In the genomic region with DNA sequence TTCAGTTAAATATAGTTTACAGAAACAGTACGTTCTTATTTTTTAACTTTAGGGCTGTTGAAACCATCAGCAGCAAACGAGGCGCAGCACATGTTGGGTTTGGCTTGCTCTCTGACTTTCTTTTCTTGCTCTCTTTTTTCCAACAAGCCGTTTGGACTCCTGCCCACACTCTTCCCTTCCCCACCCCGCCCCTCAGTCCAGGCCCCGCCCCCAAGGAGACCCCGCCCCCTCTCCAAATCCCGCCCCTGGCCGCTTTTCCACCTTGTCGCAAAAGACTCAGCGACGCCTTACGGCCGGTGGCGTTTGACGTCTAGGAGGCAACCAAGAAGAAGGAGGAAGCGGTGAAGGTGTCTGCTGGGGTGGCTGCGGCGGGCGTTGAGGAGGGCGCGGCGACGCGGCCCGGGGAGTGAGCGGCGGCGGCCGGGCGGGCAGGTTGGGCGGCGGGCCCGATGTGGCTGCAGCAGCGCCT, we compare ENCODE assay signal across 8 mouse cellular contexts. TPM values are rescaled to one million over a fixed set of nuclear protein-coding genes. Genes with fewer than 3 reads are reported as not detected.
A peak's percentile ranks its signal among the peaks of the same experiment; 100 is the strongest.
DNase-seq lines count a peak whose midpoint lies in the region; ATAC-seq lines count a peak whose summit lies in the region.

A gene (plus strand): TSS at position 320 of the 469 bp plus-strand sequence.

- H3K27ac ChIP-seq in brown adipose tissue, adult 24 weeks (replicated peaks; ENCODE audit: low read depth, low read length) = peak within 1 kb of the TSS; percentile 53
- peak within 1 kb of the TSS; percentile 84 for H3K27ac ChIP-seq in heart, embryonic 13.5 days (replicated peaks)
- H3K27ac ChIP-seq in liver, embryonic 13.5 days = peak within 1 kb of the TSS; percentile 80
- H3K27ac ChIP-seq in stomach, embryonic 16.5 days (ENCODE audit: low read length) = peak within 1 kb of the TSS; percentile 83

- under 1% methylated on average over 30 of the region's 35 CpGs for WGBS in heart, embryonic 13.5 days
- WGBS in liver, embryonic 13.5 days (ENCODE audit: insufficient replicate concordance) = 1% methylated on average over 35 of the region's 35 CpGs
- under 1% methylated on average over 31 of the region's 35 CpGs for WGBS in stomach, embryonic 16.5 days

- DNase-seq in CD4-positive, CD25-positive, alpha-beta regulatory T cell, adult 2 months (ENCODE audit: low read depth, low spot score) = peak; percentile 94
- DNase-seq in fat pad, adult 2 months (ENCODE audit: extremely low read depth, low read depth, low spot score) = peak; percentile 31
- peak; percentile 94 for DNase-seq in kidney, postnatal 10 days
- DNase-seq in liver, embryonic 13.5 days = peak; percentile 65
- DNase-seq in neural tube, embryonic 10.5 days (ENCODE audit: extremely low spot score, low spot score) = peak; percentile 92

- peak within 1 kb of the TSS; percentile 93 for H3K9ac ChIP-seq in heart, embryonic 13.5 days
- peak within 1 kb of the TSS; percentile 93 for H3K9ac ChIP-seq in liver, embryonic 13.5 days
- H3K9ac ChIP-seq in stomach, embryonic 16.5 days (ENCODE audit: low read length) = peak within 1 kb of the TSS; percentile 90

- H3K4me2 ChIP-seq in heart, embryonic 13.5 days = peak within 1 kb of the TSS; percentile 99
- peak within 1 kb of the TSS; percentile 100 for H3K4me2 ChIP-seq in liver, embryonic 13.5 days
- H3K4me2 ChIP-seq in stomach, embryonic 16.5 days (ENCODE audit: low read depth, low read length) = peak within 1 kb of the TSS; percentile 98

- peak within 1 kb of the TSS; percentile 79 for H3K4me3 ChIP-seq in brown adipose tissue, adult 24 weeks (ENCODE audit: insufficient read depth, low read depth, low read length)
- H3K4me3 ChIP-seq in heart, embryonic 13.5 days = peak within 1 kb of the TSS; percentile 82
- peak within 1 kb of the TSS; percentile 94 for H3K4me3 ChIP-seq in liver, embryonic 13.5 days (replicated peaks)
- peak within 1 kb of the TSS; percentile 82 for H3K4me3 ChIP-seq in stomach, embryonic 16.5 days (replicated peaks; ENCODE audit: low read length)

- peak; percentile 67; the same call in 1 of the 2 replicates for ATAC-seq in heart, embryonic 13.5 days (ENCODE audit: extremely low read depth, insufficient number of reproducible peaks, low FRiP score, low TSS enrichment)
- peak; percentile 81 for ATAC-seq in liver, embryonic 13.5 days (ENCODE audit: low read depth)
- ATAC-seq in stomach, embryonic 16.5 days (ENCODE audit: insufficient read depth, low FRiP score) = peak; percentile 76

- H3K27me3 ChIP-seq in heart, embryonic 13.5 days (replicated peaks) = no peaks in the 10 kb centered on the region
- peaks cover 8% of the 10 kb centered on the region for H3K27me3 ChIP-seq in liver, embryonic 13.5 days
- H3K27me3 ChIP-seq in stomach, embryonic 16.5 days (ENCODE audit: control insufficient read depth, insufficient read depth, low read length) = no peaks in the 10 kb centered on the region

- peaks cover 31% of the 10 kb centered on the region for H3K36me3 ChIP-seq in heart, embryonic 13.5 days
- H3K36me3 ChIP-seq in liver, embryonic 13.5 days = peaks cover 29% of the 10 kb centered on the region
- peaks cover 8% of the 10 kb centered on the region for H3K36me3 ChIP-seq in stomach, embryonic 16.5 days (ENCODE audit: control insufficient read depth, insufficient read depth, low read length)

- H3K4me1 ChIP-seq in brown adipose tissue, adult 24 weeks (ENCODE audit: control insufficient read depth, insufficient read depth, insufficient read length, low read length) = peaks cover 22% of the 10 kb centered on the region
- peaks cover 56% of the 10 kb centered on the region for H3K4me1 ChIP-seq in heart, embryonic 13.5 days
- peaks cover 63% of the 10 kb centered on the region for H3K4me1 ChIP-seq in liver, embryonic 13.5 days (replicated peaks)
- peaks cover 30% of the 10 kb centered on the region for H3K4me1 ChIP-seq in stomach, embryonic 16.5 days (ENCODE audit: control insufficient read depth, insufficient read depth, low read length)

- no peaks in the 10 kb centered on the region for H3K9me3 ChIP-seq in heart, embryonic 13.5 days
- no peaks in the 10 kb centered on the region for H3K9me3 ChIP-seq in liver, embryonic 13.5 days (replicated peaks)
- H3K9me3 ChIP-seq in stomach, embryonic 16.5 days (replicated peaks; ENCODE audit: control insufficient read depth, low read length) = no peaks in the 10 kb centered on the region

RNA-seq across cellular contexts. Expression of the gene that starts here (rescaled TPM):
- 18.7 and 19.7 TPM in 2 replicates for polyA plus RNA-seq in brown adipose tissue, adult 24 weeks (2012; ENCODE audit: insufficient read depth, insufficient read length, missing spikeins)
- 12.4 and 13.0 TPM in 2 replicates for polyA plus RNA-seq in heart, embryonic 13.5 days (2015; fragmentation: Nextera tagmentation; extraction: Ambion mirVana)
- polyA plus RNA-seq in liver, embryonic 13.5 days (2015; fragmentation: Nextera tagmentation; extraction: Ambion mirVana) = 6.8 and 7.1 TPM in 2 replicates
- 5.8 and 7.5 TPM in 2 replicates for polyA plus RNA-seq in stomach, embryonic 16.5 days (2015; fragmentation: Nextera tagmentation; extraction: Ambion mirVana)

Comparison
In these comparisons a context has a peak if more than half of its experiments do, and no peak if none do; other contexts are left out.
1. Peak in every context shown above with its lines: DNase-seq, ATAC-seq, H3K4me3 ChIP-seq and H3K27ac ChIP-seq.
2. DNase-seq: peak in every context shown above with its lines; median percentile 94 in CD4-positive, CD25-positive, alpha-beta regulatory T cell, adult 2 months; 94 in kidney, postnatal 10 days; 92 in neural tube, embryonic 10.5 days; 65 in liver, embryonic 13.5 days; 31 in fat pad, adult 2 months.